Mouse (Mus musculus): ENCODE results near the gene Pex14. TPM values are rescaled to one million over a fixed set of nuclear protein-coding genes. Genes with fewer than 3 reads are reported as not detected.

Gene Pex14
- polyA plus RNA-seq, 1 experiment: 71.5 TPM

GRCm38 (mm10) chr4:148936727-148937126 lies 162.9 kb downstream of the Pex14 start:
- H3ac ChIP-seq (ENCODE audit: control insufficient read depth, insufficient read length): no peak overlapping the region
- H3K27me3 ChIP-seq (ENCODE audit: control insufficient read depth, insufficient read depth, insufficient read length): peaks cover 74% of the 10 kb centered on the region
- no peak overlapping the region for H3K4me3 ChIP-seq
- H3K79me2 ChIP-seq (ENCODE audit: control insufficient read depth, insufficient read depth): no peaks in the 10 kb centered on the region
- H3K36me3 ChIP-seq (ENCODE audit: control insufficient read depth, insufficient read depth): no peaks in the 10 kb centered on the region
- no peak for TF ChIP-seq SRF (IDR thresholded peaks at IDR 0.05; ENCODE audit: control insufficient read depth, insufficient read length, low read depth)
- no peak for TF ChIP-seq CEBPB (IDR thresholded peaks at IDR 0.05; ENCODE audit: insufficient read depth, poor library complexity, severe bottlenecking)
- TF ChIP-seq TCF12 (IDR thresholded peaks at IDR 0.05; ENCODE audit: insufficient read depth, poor library complexity, severe bottlenecking): no peak
- no peak for TF ChIP-seq USF1 (IDR thresholded peaks at IDR 0.05; ENCODE audit: low read depth)
- no peak for TF ChIP-seq MYOD1 (IDR thresholded peaks at IDR 0.05; ENCODE audit: control insufficient read depth in 1 of 3, insufficient read length in 2 of 3, low read depth in 2 of 3)
- no peak for TF ChIP-seq E2F4 (IDR thresholded peaks at IDR 0.05; ENCODE audit: insufficient read depth)
- H3K4me2 ChIP-seq (ENCODE audit: low read depth): no peak overlapping the region

GRCm38 (mm10) chr4:148936111-148936510 lies 163.6 kb downstream of the Pex14 start:
- Histone ChIP-seq H3K4me2 (ENCODE audit: low read depth) (no peak overlapping the region), H3K4me3 (no peak overlapping the region), H3K27me3 (ENCODE audit: control insufficient read depth, insufficient read depth, insufficient read length) (peaks cover 80% of the 10 kb centered on the region), H3K79me2 (ENCODE audit: control insufficient read depth, insufficient read depth) (no peaks in the 10 kb centered on the region), H3ac (ENCODE audit: control insufficient read depth, insufficient read length) (no peak overlapping the region), H3K36me3 (ENCODE audit: control insufficient read depth, insufficient read depth) (no peaks in the 10 kb centered on the region)
- no peak for TF ChIP-seq MYOG (IDR thresholded peaks at IDR 0.05; ENCODE audit: control insufficient read depth in 1 of 3, insufficient read depth in 1 of 3, insufficient read length in 2 of 3, low read depth in 2 of 3)
- TF ChIP-seq E2F4 (IDR thresholded peaks at IDR 0.05; ENCODE audit: insufficient read depth): no peak
- TF ChIP-seq MAX (IDR thresholded peaks at IDR 0.05; ENCODE audit: low read depth): no peak
- no peak for TF ChIP-seq TCF12 (IDR thresholded peaks at IDR 0.05; ENCODE audit: insufficient read depth, poor library complexity, severe bottlenecking)
- no peak for TF ChIP-seq CEBPB (IDR thresholded peaks at IDR 0.05; ENCODE audit: insufficient read depth, poor library complexity, severe bottlenecking)
- TF ChIP-seq MYOD1 (IDR thresholded peaks at IDR 0.05; ENCODE audit: control insufficient read depth in 1 of 3, insufficient read length in 2 of 3, low read depth in 2 of 3): no peak

GRCm38 (mm10) chr4:148935211-148935610 lies 164.5 kb downstream of the Pex14 start:
- TF ChIP-seq E2F4 (IDR thresholded peaks at IDR 0.05; ENCODE audit: insufficient read depth) (no peak), MAX (IDR thresholded peaks at IDR 0.05; ENCODE audit: low read depth) (no peak), TCF12 (IDR thresholded peaks at IDR 0.05; ENCODE audit: insufficient read depth, poor library complexity, severe bottlenecking) (no peak), MYOD1 (IDR thresholded peaks at IDR 0.05; ENCODE audit: control insufficient read depth in 1 of 3, insufficient read length in 2 of 3, low read depth in 2 of 3) (peak in 1 of 3 experiments; percentile 17)
- Histone ChIP-seq H3K4me2 (ENCODE audit: low read depth) (no peak overlapping the region), H3K27me3 (ENCODE audit: control insufficient read depth, insufficient read depth, insufficient read length) (peaks cover 83% of the 10 kb centered on the region), H3K4me3 (no peak overlapping the region), H3K36me3 (ENCODE audit: control insufficient read depth, insufficient read depth) (no peaks in the 10 kb centered on the region), H3ac (ENCODE audit: control insufficient read depth, insufficient read length) (no peak overlapping the region), H3K79me2 (ENCODE audit: control insufficient read depth, insufficient read depth) (no peaks in the 10 kb centered on the region)

- peaks cover 81% of the 10 kb centered on the region for H3K27me3 ChIP-seq (ENCODE audit: control insufficient read depth, insufficient read depth, insufficient read length)
- no peaks in the 10 kb centered on the region for H3K36me3 ChIP-seq (ENCODE audit: control insufficient read depth, insufficient read depth)
- no peak overlapping the region for H3K4me3 ChIP-seq
- no peak for TF ChIP-seq POLR2AphosphoS2 (IDR thresholded peaks at IDR 0.05; ENCODE audit: insufficient read length, low read depth)
- TF ChIP-seq MAX (IDR thresholded peaks at IDR 0.05; ENCODE audit: low read depth): no peak
- no peak for TF ChIP-seq CEBPB (IDR thresholded peaks at IDR 0.05; ENCODE audit: insufficient read depth, poor library complexity, severe bottlenecking)
- TF ChIP-seq MYOG (IDR thresholded peaks at IDR 0.05; ENCODE audit: control insufficient read depth in 1 of 3, insufficient read depth in 1 of 3, insufficient read length in 2 of 3, low read depth in 2 of 3): no peak
- TF ChIP-seq TCF3 (IDR thresholded peaks at IDR 0.05; ENCODE audit: insufficient read length, low read depth): no peak
- TF ChIP-seq MYOD1 (IDR thresholded peaks at IDR 0.05; ENCODE audit: control insufficient read depth in 1 of 3, insufficient read length in 2 of 3, low read depth in 2 of 3): no peak
- no peak for TF ChIP-seq POLR2A (IDR thresholded peaks at IDR 0.05; ENCODE audit: insufficient read length, low read depth)
- TF ChIP-seq SRF (IDR thresholded peaks at IDR 0.05; ENCODE audit: control insufficient read depth, insufficient read length, low read depth): no peak
- no peak for TF ChIP-seq REST (IDR thresholded peaks at IDR 0.05; ENCODE audit: insufficient read depth, insufficient read length)
- H3K79me2 ChIP-seq (ENCODE audit: control insufficient read depth, insufficient read depth): no peaks in the 10 kb centered on the region
- no peak overlapping the region for H3ac ChIP-seq (ENCODE audit: control insufficient read depth, insufficient read length)
- H3K4me2 ChIP-seq (ENCODE audit: low read depth): no peak overlapping the region
Observed at GRCm38 (mm10) chr4:148933109-148933508, 166.6 kb downstream of the Pex14 start.

GRCm38 (mm10) chr4:148930721-148931229 lies 168.9 kb downstream of the Pex14 start:
- Histone ChIP-seq H3K79me2 (ENCODE audit: control insufficient read depth, insufficient read depth) (no peaks in the 10 kb centered on the region), H3ac (ENCODE audit: control insufficient read depth, insufficient read length) (no peak overlapping the region), H3K27me3 (ENCODE audit: control insufficient read depth, insufficient read depth, insufficient read length) (peaks cover 80% of the 10 kb centered on the region), H3K4me2 (ENCODE audit: low read depth) (no peak overlapping the region), H3K4me3 (no peak overlapping the region), H3K36me3 (ENCODE audit: control insufficient read depth, insufficient read depth) (no peaks in the 10 kb centered on the region)
- TF ChIP-seq CEBPB (IDR thresholded peaks at IDR 0.05; ENCODE audit: insufficient read depth, poor library complexity, severe bottlenecking): no peak
- TF ChIP-seq TCF3 (IDR thresholded peaks at IDR 0.05; ENCODE audit: insufficient read length, low read depth): no peak
- no peak for TF ChIP-seq POLR2A (IDR thresholded peaks at IDR 0.05; ENCODE audit: insufficient read length, low read depth)
